Mouse (Mus musculus) c-Kit-positive CD71-positive TER-119-positive erythroid progenitor cells, embryonic 14.5 days (primary cell): ENCODE measurements at regions not wholly inside any gene's neighbourhood (a gene's known extent, or its start where the extent isn't known, plus 50 kb on each side); places are given as distances from the start of the nearest gene placed in this dataset.
"Not testable (repeated sequence)": the region's sequence is repeated elsewhere in the genome, so short reads cannot be mapped to it uniquely, and the experiment has no call there.

Experiments
- DNase-seq: peaks from one replicate; pipeline ENCODE4 v3.0.0-alpha.2; 2013; ENCODE audit warnings: low spot score

DNA sequence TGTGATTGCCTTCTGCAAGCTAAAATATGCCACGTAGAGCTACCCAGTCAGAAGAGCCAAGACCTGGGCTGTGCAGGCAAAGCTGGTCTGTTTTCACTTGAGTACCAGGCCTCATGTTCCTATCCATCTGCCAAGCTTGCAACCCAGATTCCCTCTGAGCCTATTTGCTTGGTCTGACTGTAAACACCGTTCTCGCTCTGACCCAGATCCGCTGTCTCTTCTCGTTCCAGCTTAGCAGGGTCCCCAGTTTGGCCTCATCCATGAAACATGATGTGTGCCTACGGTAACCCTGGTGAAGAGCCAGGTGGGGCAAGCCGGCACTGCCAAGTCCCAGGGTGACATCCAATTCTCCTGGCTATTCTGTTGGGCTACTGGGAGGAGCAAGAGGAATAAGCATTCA, 192.5 kb upstream of the Serp2 start:
- DNase-seq: no peak

DNA sequence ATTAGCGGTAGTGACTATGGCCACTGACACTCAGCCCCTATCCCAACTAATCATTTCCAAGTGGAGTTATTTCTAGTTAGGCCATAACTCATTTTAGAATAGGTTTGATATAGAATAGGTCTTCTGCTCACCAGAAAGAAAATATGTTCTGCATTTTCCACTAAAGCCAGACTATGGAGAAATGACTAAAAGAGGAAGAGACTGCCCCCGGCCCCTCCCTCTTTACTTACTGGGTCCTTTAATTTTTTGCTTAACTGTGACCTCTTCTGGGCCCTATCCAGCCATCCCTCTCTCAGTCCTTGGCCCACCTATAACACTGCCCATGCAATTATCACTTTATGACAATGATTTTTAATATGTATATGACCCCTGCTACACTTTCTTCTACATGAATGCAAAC, 192.0 kb upstream of the Serp2 start:
- DNase-seq: no peak

DNA sequence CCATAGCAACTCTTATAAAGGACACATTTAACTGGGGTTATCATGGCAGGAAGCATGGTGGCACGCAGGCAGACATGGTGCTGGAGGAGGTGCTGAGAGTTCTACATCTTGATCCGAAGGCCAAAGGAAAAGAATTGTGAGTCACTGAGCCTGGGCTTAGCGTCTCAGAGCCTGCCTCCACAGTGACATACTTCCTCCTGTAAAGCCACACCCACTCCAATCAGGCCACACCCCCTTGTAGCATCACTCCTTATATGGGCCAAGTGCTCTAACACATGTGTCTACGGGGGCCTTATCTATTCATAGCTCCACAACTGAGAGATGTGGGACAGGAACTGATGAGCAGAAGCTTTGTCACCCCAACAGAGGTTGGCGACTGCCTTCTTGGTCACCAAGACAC, 191.1 kb upstream of the Serp2 start:
- no peak for DNase-seq

DNA sequence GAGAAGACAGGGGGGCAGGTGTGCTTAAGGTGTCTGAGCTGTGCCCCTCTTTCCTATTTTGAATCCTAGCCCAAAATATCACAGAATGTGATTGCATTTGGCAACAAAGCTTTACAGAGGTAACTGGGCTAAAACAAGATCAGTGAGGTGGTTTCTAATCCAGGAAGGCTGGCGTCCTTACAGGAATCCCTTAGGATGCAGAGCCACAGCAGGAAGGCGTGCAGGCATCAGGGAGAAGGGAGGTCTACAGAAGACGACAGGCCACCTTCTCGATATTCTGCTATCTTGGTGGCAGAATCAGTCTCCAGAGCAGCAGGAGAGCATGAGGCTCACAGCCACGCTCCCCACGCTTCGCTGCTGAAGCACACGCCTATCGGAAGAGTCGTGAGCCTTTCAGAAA, 189.6 kb upstream of the Serp2 start:
- no peak for DNase-seq

DNA sequence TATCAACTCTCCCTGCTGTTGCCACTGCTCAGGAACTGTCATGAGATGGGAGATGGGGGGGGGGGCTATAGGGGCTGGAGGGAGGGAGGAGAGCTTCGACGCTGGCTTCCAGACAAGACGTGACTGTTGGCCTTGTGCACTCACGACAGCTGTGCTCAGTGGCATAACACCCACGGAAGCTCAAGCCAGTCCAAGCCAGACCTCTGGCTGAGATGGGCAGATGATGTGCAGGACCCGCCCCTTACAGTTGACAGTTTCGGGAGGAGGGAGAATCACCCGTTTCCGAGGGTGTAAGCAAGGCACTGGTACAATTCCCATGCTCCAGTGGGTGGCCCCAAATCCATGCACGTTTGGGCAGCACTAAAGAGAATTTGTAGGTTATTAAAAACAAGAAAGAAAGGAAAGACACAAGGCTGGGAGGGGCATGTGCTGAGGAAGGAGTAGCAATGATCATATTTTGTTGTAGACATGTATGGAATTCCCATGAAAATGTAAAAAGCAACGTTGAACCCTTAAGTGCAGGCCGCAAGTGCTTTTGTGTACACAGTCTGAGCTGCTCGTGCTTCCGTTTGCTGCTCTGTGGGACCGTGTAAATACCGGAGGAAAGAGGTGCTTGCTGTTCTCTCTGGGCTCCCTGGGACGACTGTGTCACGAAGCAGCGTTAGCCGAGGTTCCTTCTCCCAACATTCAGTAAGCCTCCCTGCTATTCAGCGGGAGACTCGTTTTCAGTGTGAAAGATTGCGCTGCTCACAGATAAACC, 188.2 kb upstream of the Serp2 start:
- DNase-seq: no peak

DNA sequence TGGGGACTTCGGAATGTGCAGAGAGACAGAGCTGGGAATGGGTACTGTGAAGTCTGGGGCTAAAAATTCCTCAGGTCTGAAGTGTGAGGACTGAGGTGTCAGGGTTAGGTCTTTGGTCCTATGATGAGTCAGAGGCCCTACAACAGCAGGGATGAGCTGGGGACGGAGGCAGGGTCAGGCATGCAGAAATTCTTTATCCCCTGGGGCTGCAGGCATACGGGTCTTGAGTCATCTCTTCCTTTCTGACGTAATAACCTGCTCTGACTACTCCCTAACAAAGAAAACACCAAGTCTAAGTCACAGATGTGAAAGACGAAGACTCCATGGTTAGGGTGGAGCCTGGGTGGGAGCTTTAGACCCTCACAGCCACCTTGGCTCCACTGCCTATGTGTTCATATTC, 185.6 kb upstream of the Serp2 start:
- no peak for DNase-seq

DNA sequence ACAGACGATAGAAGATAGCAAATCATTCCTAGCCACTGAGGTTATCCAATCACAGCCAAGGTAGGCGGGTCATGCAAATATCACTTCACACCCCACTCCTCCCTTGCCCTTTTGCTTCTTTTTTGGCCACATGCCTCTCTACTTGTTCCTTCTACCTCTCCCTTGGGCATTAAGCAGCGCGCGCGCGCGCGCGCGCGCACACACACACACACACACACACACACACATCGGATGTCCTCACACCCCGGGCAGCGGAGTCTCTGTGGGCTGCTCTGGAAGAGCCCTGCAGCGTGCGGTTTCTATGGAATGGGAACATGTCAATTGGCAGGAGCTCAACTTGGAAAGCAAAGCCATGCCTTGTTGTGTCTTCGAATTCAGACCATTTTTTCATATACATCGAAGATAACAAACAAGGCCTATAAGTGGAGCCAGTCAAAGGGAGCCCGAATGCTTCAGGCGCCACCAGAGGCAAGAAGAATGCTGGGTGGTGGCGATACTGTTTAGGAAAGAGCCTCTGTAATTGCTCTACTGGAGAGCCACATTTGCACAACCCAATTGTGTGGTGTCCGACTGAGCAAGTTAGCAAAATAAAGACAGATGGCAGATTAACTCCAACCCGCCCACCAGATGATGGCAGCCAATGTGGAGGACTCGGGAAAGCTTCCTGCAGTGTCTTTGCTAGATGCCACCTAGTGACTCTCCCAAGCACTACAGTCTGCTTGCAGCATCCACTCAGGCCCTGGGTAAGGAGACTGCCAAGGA, 183.3 kb upstream of the Serp2 start:
- DNase-seq: no peak

DNA sequence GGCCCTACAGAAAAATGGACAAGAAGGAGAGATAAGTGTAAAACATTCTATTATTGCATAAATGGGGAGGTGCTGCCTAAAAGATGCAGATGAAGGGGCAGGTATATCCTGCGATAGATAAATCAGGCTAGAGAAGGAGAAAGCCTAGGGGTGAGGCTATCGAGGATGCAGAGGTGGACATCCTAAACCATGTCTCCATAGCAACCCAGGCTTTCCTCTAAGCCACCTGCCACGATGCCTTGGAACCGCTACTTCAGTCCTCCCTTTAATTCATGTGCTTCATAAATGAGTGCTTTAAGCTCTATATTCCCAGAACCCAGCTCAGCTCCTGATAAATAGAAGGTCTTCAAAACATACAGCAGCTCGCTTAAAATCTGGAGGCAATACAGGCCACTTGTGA, 179.3 kb upstream of the Serp2 start:
- DNase-seq: no peak

DNA sequence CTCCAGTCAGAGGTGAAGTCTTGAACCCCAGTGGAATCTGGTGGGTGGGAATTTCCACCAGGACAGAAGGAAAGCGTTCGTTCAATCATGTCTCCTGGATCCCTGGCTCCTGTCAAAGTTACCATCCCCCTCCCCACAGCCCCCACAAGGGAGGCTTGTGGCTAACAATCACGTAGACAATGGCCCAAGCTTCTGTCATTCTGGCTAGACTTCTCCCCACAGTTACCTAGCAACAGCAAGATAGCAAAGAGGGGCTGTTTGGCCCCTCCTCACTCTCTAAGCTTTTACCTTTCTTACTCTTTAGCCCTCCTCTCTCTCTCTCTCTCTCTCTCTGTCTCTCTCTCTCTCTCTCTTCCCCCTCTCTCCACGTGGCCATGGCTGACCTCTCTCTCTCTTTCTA, 178.4 kb upstream of the Serp2 start:
- no peak for DNase-seq

DNA sequence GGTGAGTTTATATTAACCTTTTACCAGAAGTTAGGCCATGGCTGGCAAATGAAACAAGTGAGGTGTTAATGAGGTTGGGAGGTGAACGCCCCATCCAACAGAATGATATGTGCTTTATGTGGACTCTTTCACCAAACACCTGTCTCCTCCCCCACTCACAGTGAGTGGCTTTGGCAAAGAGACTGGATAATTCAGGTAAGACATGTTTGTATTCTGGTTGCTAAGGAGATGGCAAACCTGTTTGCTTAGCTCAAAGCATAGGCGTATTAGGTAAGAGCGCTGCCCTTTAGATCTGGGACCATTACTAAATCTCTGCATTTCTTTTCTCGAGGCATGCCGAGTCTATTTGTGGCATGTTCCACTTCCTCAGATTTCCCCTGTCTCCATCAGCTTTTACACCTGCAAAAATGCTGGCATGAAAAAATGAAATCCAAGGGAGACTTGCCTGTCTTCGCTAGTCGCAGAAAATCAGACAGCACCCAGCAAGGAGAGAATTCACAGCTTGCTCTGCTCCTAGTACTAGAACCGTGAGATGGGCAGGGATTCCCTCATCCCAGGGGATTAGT, 176.7 kb upstream of the Serp2 start:
- DNase-seq: no peak

DNA sequence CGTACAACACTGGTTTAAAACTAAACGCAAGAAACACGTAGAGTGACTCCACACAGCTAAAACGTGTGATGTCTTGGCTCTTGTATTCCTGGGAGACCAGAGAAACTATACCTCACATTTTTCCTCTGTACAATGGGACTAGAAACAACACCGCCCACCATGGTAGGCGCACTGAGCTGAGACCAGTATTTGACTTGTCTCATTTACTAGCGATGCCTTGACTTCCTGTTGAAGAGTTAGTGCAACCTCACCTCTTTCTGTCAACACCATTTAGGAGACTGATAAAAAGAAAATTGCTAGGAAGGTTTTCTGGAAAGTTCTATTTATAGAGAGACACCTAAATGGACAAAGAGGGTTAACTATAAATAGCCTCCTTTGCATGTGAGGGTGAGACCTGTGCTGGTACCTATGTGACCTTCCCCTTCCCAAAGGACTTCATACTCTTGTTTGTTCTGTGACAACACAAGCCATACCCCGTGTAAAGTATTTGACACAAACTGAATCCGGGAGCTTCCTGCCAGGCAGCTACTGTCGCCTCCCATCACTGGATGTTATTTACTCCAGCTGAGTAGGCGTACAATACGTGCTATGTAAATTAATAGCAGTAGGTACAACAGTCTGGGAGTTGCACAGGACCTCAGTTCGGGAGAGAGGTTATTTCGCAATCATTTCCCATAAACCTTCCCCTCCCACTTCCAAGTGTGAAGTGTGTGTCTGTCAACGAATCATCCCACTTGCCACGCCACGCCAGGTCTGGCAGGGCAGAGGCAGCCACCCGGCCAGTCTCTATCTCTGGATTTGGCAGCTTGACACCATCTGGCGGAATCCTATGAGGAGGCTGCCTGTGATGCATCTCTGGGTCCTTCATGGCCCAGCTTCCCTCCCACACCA, 174.7 kb upstream of the Serp2 start:
- no peak for DNase-seq

DNA sequence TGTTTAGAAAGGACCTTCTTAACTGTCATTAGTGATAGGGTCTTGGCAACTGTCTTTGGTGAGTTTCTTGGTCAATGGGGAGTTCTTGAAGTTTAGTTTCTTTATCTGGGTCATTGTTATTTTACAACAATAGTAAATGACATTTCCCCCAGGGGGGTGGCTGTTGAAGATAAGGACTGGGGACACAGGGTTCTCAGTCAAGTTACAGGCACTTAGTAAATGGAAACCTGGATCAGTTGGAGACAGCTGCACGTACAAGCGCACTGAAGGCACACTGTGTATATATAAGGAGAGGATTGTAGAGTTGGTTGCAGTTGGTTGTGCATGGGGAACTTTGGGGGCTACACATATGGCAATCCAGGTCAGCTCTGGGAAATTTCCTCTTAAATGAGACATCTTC, 169.2 kb upstream of the Serp2 start:
- no peak for DNase-seq

DNA sequence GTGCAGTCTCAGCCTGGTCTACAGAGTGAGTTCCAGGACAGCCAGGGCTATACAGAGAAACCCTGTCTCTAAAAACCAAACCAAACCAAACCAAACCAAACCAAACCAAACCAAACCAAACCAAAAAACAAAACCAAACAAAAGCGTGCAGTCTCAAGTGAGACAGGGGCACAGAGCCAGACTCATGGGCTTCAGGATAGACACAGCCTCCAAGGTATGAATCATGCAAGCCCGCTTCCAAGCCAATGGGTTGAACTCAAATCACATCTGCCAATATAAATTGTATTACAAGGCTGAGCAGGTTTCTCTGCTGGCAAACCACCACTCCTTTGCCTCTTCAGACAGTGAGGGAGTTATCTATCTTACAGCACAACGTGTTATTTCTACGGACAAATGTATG, 168.5 kb upstream of the Serp2 start:
- not testable (repeated sequence) for DNase-seq

DNA sequence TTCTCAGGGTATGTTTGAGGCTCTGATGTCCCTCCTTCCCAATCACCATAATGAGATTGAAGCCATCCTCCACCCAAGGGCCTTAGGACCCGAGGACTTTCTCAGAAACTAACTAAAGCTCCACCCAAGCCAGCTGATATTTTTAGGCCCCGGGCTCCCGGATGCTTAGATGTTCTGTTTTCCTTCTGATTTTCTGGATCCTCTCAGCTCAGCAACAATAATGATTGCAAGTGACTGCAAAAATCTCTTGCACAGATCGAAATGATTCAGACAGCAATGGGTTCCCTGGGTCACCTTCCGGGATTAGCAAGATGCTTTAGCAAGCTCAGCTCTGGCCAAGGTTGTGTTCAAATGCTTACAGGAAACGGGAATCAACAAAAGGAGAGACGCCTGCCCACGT, 168.1 kb upstream of the Serp2 start:
- DNase-seq: no peak

DNA sequence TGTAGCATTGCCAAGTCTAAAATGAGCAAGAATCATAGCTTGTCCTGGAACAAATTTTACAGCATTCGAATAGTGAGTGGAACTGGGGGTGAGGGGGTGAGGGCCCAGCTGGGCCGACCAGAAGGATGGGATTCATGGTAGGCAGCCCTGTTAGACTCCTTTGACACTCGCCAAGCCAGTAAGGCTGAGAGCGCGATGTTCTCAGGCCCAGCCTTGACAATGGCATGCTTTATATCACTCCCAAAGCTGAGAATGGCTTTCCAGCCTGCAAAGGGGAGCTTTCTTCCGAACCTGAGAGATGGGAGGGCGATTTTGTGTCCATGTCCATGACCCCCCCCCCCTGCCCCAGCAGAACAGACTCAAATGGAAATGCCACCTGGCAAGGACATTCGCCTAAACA, 167.7 kb upstream of the Serp2 start:
- DNase-seq: no peak

DNA sequence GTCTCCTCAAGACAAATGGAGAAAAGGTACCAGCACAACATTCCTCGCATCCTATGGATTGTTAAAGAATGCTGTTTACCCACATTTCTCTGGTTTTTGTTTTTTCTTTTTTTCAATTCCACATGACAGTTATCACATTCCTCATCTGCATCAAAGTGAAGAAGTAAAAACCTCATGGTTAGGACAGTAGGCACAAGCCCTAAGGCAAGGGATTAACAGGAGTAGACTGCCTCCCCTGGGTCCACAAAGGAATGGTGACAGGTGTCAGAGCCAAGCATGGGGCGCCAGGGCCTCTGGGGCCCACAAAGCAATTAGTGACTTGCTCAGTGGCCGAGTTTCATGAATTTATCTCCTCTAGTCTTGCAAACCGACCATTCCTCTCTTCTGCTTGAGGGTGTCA, 166.9 kb upstream of the Serp2 start:
- no peak for DNase-seq

DNA sequence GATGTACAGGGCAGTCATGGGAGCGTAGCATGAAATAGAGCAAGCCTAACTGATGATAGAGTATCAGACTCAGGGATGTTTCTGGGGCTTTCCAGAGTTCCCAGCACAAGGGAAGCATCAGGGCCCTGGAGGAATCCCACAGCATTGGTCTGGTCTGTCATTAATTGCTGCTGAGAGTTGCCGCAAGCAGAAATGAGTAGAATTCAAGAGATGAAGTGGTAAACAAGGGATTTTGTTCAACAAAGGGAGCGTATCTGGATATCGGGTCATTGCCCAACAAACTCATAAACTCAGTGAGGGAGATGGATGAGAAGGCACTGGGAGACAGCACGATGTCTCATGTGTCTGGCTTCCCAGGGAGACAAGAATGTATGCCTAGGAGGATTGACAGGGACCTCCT, 165.6 kb upstream of the Serp2 start:
- no peak for DNase-seq

DNA sequence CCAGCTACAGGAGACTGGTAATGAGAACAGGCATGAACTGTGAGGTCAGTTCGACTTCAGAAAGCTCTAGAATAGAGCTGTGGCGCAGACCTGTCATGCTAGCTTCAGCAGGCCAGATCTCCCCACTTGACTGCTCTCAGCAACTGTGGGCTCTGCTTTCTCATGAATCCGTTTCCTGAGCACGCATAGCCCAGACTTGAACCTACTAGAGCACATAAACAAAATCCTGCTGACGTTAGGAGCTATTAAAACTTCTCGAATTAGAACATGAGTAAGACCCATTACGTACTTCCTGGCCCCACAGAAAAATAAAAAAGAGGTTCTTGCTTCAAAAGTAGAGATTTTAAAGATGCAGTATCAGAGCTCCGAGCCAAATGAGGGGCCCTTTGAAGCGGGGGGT, 165.1 kb upstream of the Serp2 start:
- no peak for DNase-seq

DNA sequence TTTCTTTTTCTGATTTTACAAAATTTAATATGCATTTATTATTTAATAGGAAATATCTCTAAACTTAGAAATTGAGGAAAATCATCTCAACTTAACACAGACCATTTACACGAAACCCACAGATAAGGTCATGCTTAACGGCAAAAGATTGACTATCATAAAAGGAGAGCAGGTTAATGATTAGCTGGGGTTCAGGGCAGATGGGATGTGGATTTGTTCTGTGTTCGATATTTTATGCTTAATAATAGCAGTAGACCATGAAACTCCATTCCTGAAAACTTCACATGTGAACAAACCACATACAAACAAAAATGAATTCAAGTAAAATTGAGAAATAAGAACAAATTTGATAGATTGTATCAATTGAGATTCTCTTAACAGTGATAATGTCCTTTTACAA, 160.4 kb upstream of the Serp2 start:
- no peak for DNase-seq

DNA sequence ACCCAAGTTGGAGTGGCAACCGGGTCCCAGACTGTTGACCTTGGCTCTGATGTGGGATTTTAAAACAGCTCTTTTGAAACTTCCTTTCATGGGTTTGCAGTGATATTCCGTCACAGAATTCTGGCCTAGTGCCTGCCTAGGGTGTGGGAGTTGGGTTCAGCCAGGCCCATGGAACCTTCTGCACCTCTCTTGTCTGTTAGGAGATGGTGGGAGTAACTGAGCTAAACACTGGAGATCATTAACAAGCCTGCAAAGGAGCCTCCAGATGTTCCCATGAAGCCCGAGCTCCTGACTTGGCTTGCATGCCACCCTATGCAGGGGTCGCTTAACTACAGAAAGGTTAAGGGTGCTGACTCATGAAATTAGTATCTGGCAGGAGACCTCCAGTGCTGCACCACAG, 158.0 kb upstream of the Serp2 start:
- DNase-seq: no peak

DNA sequence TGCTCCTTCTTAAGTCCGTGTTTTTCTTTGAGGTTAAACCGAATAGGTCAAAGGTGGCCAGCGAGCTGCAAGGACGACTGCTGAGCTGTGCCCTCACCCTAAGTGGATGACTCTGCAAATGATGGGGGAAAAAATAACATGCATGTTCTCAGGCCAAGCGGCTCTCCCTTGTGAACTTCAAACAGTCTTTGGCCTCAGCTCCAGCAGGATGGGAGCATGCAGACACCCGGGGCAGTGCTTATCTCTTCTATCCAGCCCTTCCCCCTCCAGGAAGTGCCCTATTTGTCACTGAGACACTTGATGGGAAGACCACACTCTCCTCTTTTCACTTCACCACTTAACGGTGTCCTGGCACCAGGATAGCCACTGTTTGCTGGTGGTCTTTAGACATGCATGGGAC, 157.3 kb upstream of the Serp2 start:
- no peak for DNase-seq

DNA sequence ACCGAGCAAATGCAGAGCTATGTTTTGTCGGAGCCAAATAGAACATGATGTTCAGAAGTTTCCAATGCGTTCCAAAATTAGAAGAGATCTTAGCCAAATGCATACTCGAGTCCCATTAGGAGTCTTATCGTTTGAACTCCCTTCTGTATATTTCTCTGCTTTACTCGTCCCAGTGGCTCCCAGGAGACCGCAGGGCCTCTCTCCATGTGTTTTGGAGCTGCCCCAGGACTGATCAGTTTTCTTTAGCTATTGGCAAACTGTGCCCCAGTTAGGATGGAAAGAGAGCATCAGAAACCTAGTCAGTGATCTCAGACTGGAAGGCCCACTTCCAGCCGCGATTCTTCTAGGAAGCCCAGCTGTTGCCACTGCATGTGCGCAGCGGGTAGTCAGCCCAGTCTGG, 152.0 kb upstream of the Serp2 start:
- DNase-seq: no peak

DNA sequence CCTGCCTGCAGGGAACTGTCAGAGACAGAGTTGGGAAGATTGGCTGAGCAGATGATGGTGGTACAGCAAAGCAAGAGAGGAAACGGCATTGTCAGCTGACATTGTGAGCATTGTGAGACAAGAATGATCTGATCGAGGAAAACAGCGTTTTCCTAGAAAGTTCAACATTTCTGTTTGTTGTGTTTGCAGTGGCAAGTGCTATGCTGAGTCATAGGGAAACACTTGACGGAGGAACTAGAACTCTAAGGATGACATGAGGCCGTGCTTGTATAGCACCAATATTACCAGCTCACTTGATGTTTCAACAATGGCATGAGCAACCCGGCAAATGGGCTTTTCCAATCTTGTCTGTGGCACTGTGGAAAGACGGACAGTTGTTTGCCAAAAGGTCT, 146.7 kb upstream of the Serp2 start:
- DNase-seq: no peak
